Mouse (Mus musculus): ENCODE measurements around the gene Lrrc25. TPM values are rescaled to one million over a fixed set of nuclear protein-coding genes. Genes with fewer than 3 reads are reported as not detected.

The Lrrc25 gene
- total and polyA plus RNA-seq, 2 experiments from 2014 or later: 1.3 to 3.3 TPM

GRCm38 (mm10) chr8:70609368-70609848, 6.5 kb upstream of the Lrrc25 start:
- no peak for TF ChIP-seq CTCF (IDR thresholded peaks at IDR 0.05; ENCODE audit: low read depth)
- Histone ChIP-seq H3K4me3 (ENCODE audit: low read length) (peak overlapping the region; percentile 33), H3K9ac (replicated peaks; ENCODE audit: low read length) (peak overlapping the region; percentile 55), H3K4me2 (ENCODE audit: low read depth, low read length) (peak overlapping the region; percentile 78), H3K9me3 (ENCODE audit: low read length) (no peaks in the 10 kb centered on the region), H3K27me3 (ENCODE audit: insufficient read depth, low read length) (no peaks in the 10 kb centered on the region), H3K27ac (peak overlapping the region; percentile 80), H3K36me3 (ENCODE audit: insufficient read depth, low read length) (no peaks in the 10 kb centered on the region), H3K4me1 (ENCODE audit: insufficient read depth, low read length) (peaks cover 25% of the 10 kb centered on the region)
- DNase-seq (ENCODE audit: low spot score) (peak; percentile 78), ATAC-seq (peak; percentile 65)
- under 1% methylated on average over 39 of the region's 39 CpGs for WGBS

DNA sequence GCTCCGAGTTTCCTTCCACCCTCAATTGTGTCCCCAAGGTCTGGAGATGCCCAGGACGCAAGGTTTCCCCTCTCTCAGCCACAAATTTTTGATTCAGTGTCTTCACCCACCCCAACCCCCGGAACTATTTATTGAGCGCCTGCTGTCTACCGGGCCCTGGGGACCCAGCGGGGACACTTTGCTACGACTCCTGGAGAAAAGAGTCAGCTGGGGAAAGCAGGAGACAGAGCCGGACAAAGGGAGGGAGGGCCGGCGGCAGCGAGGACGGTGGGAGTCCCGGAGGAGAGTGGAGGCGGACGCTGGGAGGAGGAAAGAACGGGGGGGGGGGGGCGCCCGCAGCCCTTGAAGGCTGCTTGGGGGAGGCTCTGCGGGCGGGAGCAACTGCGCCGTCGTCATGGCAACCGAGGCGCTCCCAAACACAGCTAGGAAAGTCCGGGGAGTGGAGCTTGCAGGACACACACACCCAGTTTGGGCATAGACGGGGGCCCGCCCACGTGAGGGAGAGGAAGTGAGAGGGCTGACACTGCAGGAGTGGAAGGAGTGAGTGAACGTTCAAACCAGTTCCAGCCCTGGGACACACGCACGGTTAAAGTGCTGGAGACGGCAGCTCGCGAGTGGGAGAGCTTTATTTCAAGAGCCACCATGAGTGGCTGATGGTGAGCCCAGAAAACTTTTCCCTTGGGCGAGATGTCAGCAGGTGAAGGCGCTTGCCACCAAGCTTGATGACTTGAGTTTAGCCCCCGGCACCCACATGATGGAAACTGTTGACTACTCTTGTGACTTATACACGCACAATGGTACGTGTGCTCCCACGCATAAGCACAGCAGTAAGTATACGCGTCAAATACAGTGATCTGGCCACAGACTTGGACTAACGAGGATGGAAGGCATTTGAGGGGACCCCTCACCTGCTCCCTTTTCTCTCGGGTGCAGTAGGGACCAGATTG, 5.8 kb upstream of the Lrrc25 start:
- Histone ChIP-seq H3K4me1 (ENCODE audit: insufficient read depth, low read length) (peaks cover 25% of the 10 kb centered on the region), H3K4me2 (ENCODE audit: low read depth, low read length) (peak overlapping the region; percentile 78), H3K27ac (peak overlapping the region; percentile 80), H3K36me3 (ENCODE audit: insufficient read depth, low read length) (no peaks in the 10 kb centered on the region), H3K4me3 (ENCODE audit: low read length) (peak overlapping the region; percentile 33), H3K9ac (replicated peaks; ENCODE audit: low read length) (peak overlapping the region; percentile 55), H3K9me3 (ENCODE audit: low read length) (no peaks in the 10 kb centered on the region), H3K27me3 (ENCODE audit: insufficient read depth, low read length) (no peaks in the 10 kb centered on the region)
- 2% methylated on average over 39 of the region's 45 CpGs for WGBS
- peak; percentile 28; the same call in 1 of the 2 replicates for ATAC-seq
- peak; percentile 82 for DNase-seq (ENCODE audit: low spot score)
- no peak for TF ChIP-seq CTCF (IDR thresholded peaks at IDR 0.05; ENCODE audit: low read depth)

GRCm38 (mm10) chr8:70610796-70611771, 4.9 kb upstream of the Lrrc25 start:
- Histone ChIP-seq H3K27ac (peak overlapping the region; percentile 80; the same call in 1 of the 2 replicates), H3K4me3 (ENCODE audit: low read length) (peak overlapping the region; percentile 36), H3K27me3 (ENCODE audit: insufficient read depth, low read length) (no peaks in the 10 kb centered on the region), H3K9ac (replicated peaks; ENCODE audit: low read length) (peak overlapping the region; percentile 40), H3K4me2 (ENCODE audit: low read depth, low read length) (peak overlapping the region; percentile 78), H3K36me3 (ENCODE audit: insufficient read depth, low read length) (no peaks in the 10 kb centered on the region), H3K4me1 (ENCODE audit: insufficient read depth, low read length) (peaks cover 25% of the 10 kb centered on the region), H3K9me3 (ENCODE audit: low read length) (no peaks in the 10 kb centered on the region)
- peak; percentile 94 for TF ChIP-seq CTCF (IDR thresholded peaks at IDR 0.05; ENCODE audit: low read depth)
- DNase-seq (ENCODE audit: low spot score) (peak; percentile 66), ATAC-seq (no peak)
- under 1% methylated on average over 54 of the region's 54 CpGs for WGBS

- Histone ChIP-seq H3K4me3 (ENCODE audit: low read length) (peak overlapping the region; percentile 36), H3K4me1 (ENCODE audit: insufficient read depth, low read length) (peaks cover 21% of the 10 kb centered on the region), H3K4me2 (ENCODE audit: low read depth, low read length) (peak overlapping the region; percentile 78), H3K27me3 (ENCODE audit: insufficient read depth, low read length) (no peaks in the 10 kb centered on the region), H3K27ac (peak overlapping the region; percentile 66; the same call in 1 of the 2 replicates), H3K9ac (replicated peaks; ENCODE audit: low read length) (peak overlapping the region; percentile 40; the same call in 1 of the 2 replicates), H3K36me3 (ENCODE audit: insufficient read depth, low read length) (no peaks in the 10 kb centered on the region), H3K9me3 (ENCODE audit: low read length) (no peaks in the 10 kb centered on the region)
- ATAC-seq: no peak
- TF ChIP-seq CTCF (IDR thresholded peaks at IDR 0.05; ENCODE audit: low read depth): peak; percentile 98
- under 1% methylated on average over 6 of the region's 6 CpGs for WGBS
- DNase-seq (ENCODE audit: low spot score): peak; percentile 88
These were observed 4.1 kb upstream of the Lrrc25 start for GRCm38 (mm10) chr8:70611849-70612248.

DNA sequence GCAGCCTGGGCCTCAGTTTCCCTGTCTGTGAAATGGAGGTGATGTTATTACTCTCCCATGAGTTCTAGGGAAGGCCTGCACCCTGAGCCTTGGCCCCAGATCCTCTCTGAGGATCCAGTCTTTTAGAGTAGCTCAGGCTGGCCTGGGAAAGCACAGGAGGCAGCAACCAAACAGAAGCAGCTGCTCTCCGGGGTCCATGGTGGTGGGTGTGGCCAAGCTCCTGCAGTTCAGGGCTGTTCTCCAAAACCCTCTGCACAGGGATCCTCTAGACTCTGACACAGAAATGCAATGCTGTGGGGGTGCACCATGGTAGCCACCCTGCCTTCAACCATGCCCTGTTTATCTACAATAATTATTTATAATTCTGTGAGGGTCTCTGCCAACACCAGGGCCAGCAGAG, 2.2 kb upstream of the Lrrc25 start:
- H3K36me3 ChIP-seq (ENCODE audit: insufficient read depth, low read length): no peaks in the 10 kb centered on the region

DNA sequence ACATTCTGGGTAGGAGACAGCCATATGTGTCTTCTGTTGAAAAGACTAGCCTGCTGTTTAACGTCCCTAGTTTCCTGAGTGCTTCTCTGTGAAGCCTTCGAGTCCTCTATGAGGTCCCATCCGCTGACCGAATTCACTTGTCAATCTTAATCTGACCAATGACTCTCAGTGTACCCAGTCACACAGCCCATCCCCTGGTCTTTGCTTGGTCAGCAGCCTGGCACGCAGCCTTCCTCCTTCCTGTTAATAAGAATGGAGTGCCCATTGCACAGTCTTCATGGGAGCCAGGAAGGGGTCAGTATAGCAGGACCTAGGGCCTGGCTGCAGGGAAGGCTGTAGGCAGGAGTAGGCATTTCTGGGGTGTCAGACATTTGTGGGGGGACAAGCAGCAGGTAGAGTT, 1.5 kb upstream of the Lrrc25 start:
- H3K27ac ChIP-seq: no peak overlapping the region
- WGBS: 66% methylated on average over 5 of the region's 5 CpGs
- ATAC-seq (no peak), DNase-seq (ENCODE audit: low spot score) (no peak)
- H3K9me3 ChIP-seq (ENCODE audit: low read length): no peaks in the 10 kb centered on the region
- no peak overlapping the region for H3K4me3 ChIP-seq (ENCODE audit: low read length)
- no peak overlapping the region for H3K9ac ChIP-seq (replicated peaks; ENCODE audit: low read length)
- H3K27me3 ChIP-seq (ENCODE audit: insufficient read depth, low read length): no peaks in the 10 kb centered on the region
- no peak overlapping the region for H3K4me2 ChIP-seq (ENCODE audit: low read depth, low read length)
- H3K36me3 ChIP-seq (ENCODE audit: insufficient read depth, low read length): no peaks in the 10 kb centered on the region
- no peak for TF ChIP-seq CTCF (IDR thresholded peaks at IDR 0.05; ENCODE audit: low read depth)
- peaks cover 12% of the 10 kb centered on the region; the same call in 1 of the 2 replicates for H3K4me1 ChIP-seq (ENCODE audit: insufficient read depth, low read length)

More for the DNA sequence above, 2.2 kb upstream of the Lrrc25 start:
- WGBS: 33% methylated on average over 1 of the region's 1 CpGs
- DNase-seq (ENCODE audit: low spot score): no peak
- no peak for TF ChIP-seq CTCF (IDR thresholded peaks at IDR 0.05; ENCODE audit: low read depth)
- Histone ChIP-seq H3K27me3 (ENCODE audit: insufficient read depth, low read length) (no peaks in the 10 kb centered on the region), H3K4me3 (ENCODE audit: low read length) (no peak overlapping the region), H3K9ac (replicated peaks; ENCODE audit: low read length) (no peak overlapping the region), H3K9me3 (ENCODE audit: low read length) (no peaks in the 10 kb centered on the region), H3K4me1 (ENCODE audit: insufficient read depth, low read length) (peaks cover 15% of the 10 kb centered on the region; the same call in 1 of the 2 replicates), H3K27ac (no peak overlapping the region), H3K4me2 (ENCODE audit: low read depth, low read length) (no peak overlapping the region)
- no peak for ATAC-seq
